Mouse (Mus musculus): ENCODE data around the gene Gm5431.
"Not testable (repeated sequence)": the region's sequence is repeated elsewhere in the genome, so short reads cannot be mapped to it uniquely, and the experiment has no call there.

The Gm5431 gene

DNA sequence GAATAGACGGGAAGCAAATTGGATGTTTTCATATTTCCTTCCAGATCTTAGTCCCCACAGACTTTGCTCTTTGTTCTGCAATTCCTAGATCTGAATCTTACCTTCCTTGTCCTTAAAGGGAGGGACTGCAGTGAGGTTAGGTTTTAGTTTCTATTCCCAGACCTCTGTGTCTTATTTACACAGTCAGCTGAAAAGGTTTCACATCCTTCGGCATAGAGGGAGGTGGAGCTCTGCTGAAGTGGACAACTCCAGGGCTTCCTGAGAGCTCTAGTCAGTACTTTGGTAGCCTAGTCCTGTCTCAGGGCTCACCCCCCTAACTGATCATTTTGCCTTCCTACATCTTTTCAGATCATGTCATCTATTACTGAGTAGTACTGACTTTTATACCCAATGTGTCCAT, at the start of gene Gm5431:
Gm5431 (minus strand) TSS at position 194 of the 400 bp plus-strand sequence.
- DNase-seq (ENCODE audit: extremely low read depth, low read depth, low spot score): no peak

GRCm38 (mm10) chr11:48946090-48946489, 44.1 kb upstream of the Gm5431 start, which contains the start of gene Psme2b:
Gene Psme2b (minus strand): TSS chr11:48946190.
- not testable (repeated sequence) for DNase-seq (ENCODE audit: extremely low read depth, low read depth, low spot score)

GRCm38 (mm10) chr11:48939286-48939685, 37.3 kb upstream of the Gm5431 start:
- DNase-seq (ENCODE audit: extremely low read depth, low read depth, low spot score): not testable (repeated sequence)

DNA sequence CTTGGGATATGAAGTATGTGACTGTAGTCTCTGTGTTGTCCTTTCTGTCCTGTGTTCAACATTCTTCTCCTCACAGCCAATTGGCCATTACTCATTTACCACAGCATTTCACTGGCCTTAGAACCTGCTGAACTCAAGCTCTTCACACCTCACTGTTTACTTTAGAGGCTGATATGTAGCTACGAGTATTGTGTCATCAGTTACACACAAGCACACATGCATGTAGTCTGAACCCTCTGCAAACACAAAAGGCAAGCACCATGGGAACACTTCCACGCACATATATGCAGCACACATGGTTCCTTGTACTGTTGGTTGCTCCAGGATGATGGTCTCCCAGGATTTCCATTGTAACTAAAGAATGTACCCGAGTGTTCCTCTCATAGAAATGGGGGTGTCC, 33.3 kb upstream of the Gm5431 start:
- DNase-seq (ENCODE audit: extremely low read depth, low read depth, low spot score): not testable (repeated sequence)

DNA sequence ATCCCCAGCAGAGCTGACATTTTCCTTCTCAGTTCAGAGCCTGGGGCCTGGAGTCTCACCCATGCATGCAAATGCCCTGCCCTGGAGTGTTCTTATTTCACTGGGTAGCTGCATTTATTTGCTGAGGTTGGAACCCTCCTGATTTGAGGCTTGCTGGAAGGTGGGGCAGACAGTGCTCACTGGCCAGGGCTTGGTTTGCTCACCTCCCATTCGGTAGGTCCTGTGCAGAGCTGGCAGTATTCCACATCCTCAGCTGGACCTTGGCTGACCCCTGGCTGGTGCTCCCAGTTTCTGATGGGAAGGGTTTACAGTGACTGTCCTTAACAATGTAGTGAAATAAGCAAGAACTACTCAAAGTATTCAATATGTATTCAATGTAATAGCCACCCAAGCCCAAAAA, 31.9 kb upstream of the Gm5431 start:
- DNase-seq (ENCODE audit: extremely low read depth, low read depth, low spot score): not testable (repeated sequence)

- not testable (repeated sequence) for DNase-seq (ENCODE audit: extremely low read depth, low read depth, low spot score)
Observed at GRCm38 (mm10) chr11:48933422-48933821, 31.4 kb upstream of the Gm5431 start.

GRCm38 (mm10) chr11:48928068-48928467, 26.1 kb upstream of the Gm5431 start:
- not testable (repeated sequence) for DNase-seq (ENCODE audit: extremely low read depth, low read depth, low spot score)

DNA sequence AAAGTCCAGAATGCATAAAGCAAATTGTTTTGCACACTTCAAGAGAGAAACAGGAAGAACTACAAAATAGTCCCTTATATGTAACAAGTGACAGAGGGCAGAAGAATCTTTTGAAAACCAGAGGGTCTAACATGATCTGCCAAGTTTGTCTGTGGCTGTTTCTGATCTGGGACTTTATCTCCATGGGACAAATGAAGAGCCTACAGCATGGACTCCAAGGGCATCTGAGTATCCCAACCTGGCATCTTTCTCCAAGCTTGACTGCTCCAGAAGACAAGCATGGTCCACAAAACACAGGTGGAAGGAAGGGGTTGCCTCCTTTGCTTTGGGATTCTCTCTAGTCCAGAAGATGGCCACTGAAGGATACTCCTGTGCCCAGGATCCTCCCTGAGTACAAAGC, 24.4 kb upstream of the Gm5431 start:
- DNase-seq (ENCODE audit: extremely low read depth, low read depth, low spot score): not testable (repeated sequence)

DNA sequence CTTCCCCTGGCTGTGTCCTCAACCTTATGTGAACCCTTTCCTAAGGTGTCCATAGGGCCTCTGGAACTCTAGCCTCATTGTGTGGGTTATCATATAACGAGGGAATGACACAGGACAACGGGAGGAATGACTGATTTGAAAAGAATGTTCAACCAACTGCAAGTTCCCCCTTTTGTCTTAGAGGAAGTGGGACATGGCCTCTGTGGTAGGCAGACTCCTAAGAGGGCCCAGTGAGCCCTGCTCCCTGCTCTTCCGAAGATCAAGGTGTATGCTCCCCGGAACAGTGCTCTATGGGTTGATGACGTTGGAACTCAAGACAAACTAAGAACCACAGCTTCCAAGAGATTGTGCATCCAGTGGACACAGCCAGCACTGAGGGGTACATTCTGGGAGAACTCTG, 21.8 kb upstream of the Gm5431 start:
- not testable (repeated sequence) for DNase-seq (ENCODE audit: extremely low read depth, low read depth, low spot score)

- no peak for DNase-seq (ENCODE audit: extremely low read depth, low read depth, low spot score)
Observed at GRCm38 (mm10) chr11:48918380-48918779, 16.4 kb upstream of the Gm5431 start.

DNA sequence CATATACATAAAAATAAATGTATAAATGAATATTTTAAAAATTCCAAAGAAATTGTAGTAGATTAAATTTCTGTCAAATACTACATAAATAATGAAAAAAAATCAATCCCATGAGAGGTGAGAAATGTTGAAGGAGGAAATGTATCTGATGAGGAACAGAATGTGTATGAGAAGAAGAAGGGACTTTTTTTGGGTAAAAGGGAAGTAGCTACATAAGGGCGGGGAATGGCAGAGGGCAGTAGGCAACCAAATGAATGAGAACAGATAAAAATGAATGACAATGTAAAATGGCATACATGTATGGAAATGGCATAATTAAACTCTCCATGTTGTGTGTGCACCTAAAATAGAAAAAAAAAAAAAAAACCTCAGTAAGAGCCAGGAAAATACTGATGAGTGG, 11.6 kb upstream of the Gm5431 start:
- no peak for DNase-seq (ENCODE audit: extremely low read depth, low read depth, low spot score)

DNA sequence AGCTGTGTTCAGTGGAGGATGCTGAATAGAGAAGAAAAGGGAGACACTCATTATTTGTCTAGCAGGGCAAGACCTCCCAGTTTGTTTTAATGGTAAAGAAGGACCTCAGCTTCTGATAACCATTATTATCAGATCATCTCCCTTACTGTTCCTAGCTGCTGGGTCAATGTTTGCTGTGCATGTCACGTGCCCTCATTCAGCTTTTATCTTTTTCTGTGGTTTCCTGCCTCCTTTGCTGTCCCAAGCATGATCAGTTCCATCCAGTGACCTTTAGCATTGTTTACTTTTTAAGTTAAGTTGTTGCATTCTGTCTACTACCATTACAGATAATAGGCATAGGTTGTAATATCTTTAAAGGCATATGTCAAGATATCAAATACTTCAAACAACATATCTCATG, 6.4 kb upstream of the Gm5431 start:
- DNase-seq (ENCODE audit: extremely low read depth, low read depth, low spot score): no peak

DNA sequence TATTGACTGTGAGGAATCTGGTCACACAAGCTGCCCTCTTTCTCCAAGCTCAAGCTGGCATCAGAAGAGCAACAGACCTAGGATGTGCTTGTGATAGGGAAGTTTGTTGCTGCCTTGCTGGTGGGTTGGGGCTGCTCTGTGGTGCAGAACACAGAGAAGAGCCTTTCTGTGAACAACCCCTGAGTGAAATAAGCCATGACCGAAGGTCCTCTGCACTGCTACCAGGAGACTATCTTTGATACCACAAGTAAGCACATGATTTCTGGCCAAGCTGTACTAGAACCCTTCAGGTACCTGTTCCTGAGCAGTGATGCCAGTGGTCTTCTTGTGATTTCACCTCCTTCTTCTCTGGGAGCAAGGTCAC, 465 bp downstream of the Gm5431 start:
- not testable (repeated sequence) for DNase-seq (ENCODE audit: extremely low read depth, low read depth, low spot score)

GRCm38 (mm10) chr11:48900654-48901566, 1.1 kb downstream of the Gm5431 start:
- not testable (repeated sequence) for DNase-seq (ENCODE audit: extremely low read depth, low read depth, low spot score)

DNA sequence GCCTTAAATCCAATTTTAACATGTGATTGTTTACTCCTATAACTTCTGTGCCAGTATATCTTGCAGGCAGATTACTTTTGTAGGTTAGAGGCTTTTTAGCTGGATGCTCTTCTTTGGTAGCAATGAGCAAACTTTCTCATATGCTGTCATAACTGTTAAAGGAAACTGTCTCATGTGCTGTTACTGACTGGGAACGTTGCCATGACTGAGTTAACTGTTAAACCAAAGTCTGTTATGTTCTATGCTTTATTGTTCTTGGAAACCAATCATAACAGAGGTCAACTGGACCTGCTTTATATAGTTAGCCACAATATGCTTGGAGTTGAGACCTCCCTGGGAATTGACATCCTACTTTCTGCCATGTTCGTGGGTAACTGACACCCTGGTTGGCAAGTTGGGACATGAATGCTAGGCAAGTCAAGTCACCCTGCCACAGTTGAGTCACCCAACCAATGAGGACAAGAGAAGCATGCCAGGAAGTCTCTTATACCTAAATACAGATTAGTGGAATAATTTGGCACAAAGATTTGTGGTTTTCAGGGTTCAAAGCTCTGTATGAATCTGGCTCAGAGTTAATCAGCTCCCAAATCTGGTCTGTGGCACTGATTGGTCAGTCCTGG, 3.1 kb downstream of the Gm5431 start:
- no peak for DNase-seq (ENCODE audit: extremely low read depth, low read depth, low spot score)

GRCm38 (mm10) chr11:48876680-48877079, 25.3 kb downstream of the Gm5431 start:
- DNase-seq (ENCODE audit: extremely low read depth, low read depth, low spot score): no peak

DNA sequence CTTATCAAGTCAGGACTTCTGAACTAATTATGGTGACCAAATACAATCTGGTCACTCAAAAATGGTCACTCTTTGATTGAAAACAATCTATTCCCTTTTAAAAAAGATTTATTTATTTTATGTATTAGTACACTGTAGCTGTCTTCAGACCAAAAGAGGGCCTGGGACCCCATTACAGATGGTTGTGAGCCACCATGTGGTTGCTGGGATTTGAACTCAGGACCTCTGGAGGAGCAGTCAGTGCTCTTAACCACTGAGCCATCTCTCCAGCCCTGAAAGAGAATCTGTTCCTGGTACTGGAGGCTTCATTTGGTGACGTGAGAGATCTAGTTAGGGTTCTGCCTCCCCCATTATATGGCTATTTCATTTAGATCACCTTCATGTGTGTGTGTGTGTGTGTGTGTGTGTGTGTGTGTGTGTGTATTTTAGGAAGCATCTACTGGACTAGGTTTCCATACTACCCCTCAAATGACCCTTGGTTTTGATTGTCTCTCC, 26.6 kb downstream of the Gm5431 start:
- not testable (repeated sequence) for DNase-seq (ENCODE audit: extremely low read depth, low read depth, low spot score)

DNA sequence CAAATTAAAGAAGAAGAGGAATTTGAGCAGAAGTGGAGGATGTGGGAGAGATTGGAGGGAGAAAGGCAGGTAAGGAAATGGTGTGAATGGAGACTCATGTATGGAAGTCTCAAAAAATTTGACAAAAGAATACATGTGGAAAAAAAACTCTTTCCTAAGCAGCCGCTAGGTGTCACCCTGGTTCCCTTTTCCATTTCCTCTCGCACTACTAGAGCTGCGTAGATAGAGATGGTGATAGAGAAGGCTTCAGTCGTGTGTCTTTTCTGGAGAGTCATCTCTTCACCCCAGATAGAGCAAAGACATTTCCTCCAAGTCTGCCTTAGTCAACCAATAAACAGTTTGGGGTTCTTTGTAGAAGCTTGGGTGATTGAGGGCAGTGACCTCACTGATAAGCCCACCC, 27.5 kb downstream of the Gm5431 start:
- DNase-seq (ENCODE audit: extremely low read depth, low read depth, low spot score): no peak

GRCm38 (mm10) chr11:48873591-48874290, 28.3 kb downstream of the Gm5431 start:
- DNase-seq (ENCODE audit: extremely low read depth, low read depth, low spot score): no peak

DNA sequence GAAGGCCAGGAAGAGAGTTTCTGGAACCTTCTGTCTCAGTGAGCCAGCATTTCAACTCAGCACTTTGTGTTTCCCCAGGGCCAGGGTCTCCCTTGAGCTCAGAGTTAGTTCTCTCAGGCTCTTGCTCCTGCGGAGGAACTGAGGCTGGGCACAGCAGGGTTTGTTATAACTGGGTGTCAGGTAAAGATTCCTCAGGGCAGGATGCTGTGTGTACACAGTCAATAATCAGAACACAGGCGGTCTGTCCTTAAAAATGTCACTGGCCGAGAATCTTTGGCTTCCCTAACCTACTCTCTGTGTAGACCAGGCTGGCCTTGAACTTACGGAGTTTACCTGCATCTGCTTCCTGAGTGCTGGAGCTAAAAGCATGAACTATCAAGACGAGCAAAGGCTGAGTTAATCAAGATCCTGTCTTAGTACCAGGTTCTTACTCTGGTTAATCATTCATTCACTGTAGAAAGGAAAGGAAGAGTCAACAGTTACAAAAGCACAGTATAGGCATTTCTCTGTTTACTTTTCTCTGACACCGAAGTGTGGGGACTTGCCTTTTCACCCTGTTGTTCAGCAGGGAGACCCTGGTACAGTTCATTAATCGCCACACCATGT, 29.2 kb downstream of the Gm5431 start:
- no peak for DNase-seq (ENCODE audit: extremely low read depth, low read depth, low spot score)

All from fat pad, adult 2 months (tissue).